Mouse (Mus musculus): ENCODE data around the gene Wdfy2. TPM values are rescaled to one million over a fixed set of nuclear protein-coding genes. Genes with fewer than 3 reads are reported as not detected.
"Not testable (repeated sequence)": the region's sequence is repeated elsewhere in the genome, so short reads cannot be mapped to it uniquely, and the experiment has no call there.

Wdfy2 gene
- polyA plus RNA-seq, 1 experiment from 2014 or later: 16.9 TPM

- Histone ChIP-seq H3K9ac (ENCODE audit: low read length) (no peak overlapping the region), H3K4me2 (ENCODE audit: low read depth) (no peak overlapping the region), H3K27ac (ENCODE audit: low read depth, low read length) (no peak overlapping the region), H3K27me3 (ENCODE audit: control insufficient read depth, insufficient read depth, low read length) (no peaks in the 10 kb centered on the region), H3K36me3 (ENCODE audit: control insufficient read depth, insufficient read depth, low read length) (no peaks in the 10 kb centered on the region), H3K4me1 (ENCODE audit: control insufficient read depth, insufficient read depth, low read length) (no peaks in the 10 kb centered on the region), H3K9me3 (ENCODE audit: control insufficient read depth, low read length) (no peaks in the 10 kb centered on the region), H3K4me3 (ENCODE audit: low read depth, low read length) (no peak overlapping the region)
- 55% methylated on average over 5 of the region's 5 CpGs for WGBS
- DNase-seq (ENCODE audit: low spot score) (no peak), ATAC-seq (ENCODE audit: insufficient read depth, low FRiP score, low TSS enrichment) (no peak)
Measured at GRCm38 (mm10) chr14:62812765-62813164, 24.7 kb upstream of the Wdfy2 start.

- ATAC-seq (ENCODE audit: insufficient read depth, low FRiP score, low TSS enrichment): no peak
- Histone ChIP-seq H3K4me1 (ENCODE audit: control insufficient read depth, insufficient read depth, low read length) (no peaks in the 10 kb centered on the region), H3K4me2 (ENCODE audit: low read depth) (no peak overlapping the region), H3K4me3 (ENCODE audit: low read depth, low read length) (no peak overlapping the region), H3K27me3 (ENCODE audit: control insufficient read depth, insufficient read depth, low read length) (no peaks in the 10 kb centered on the region), H3K27ac (ENCODE audit: low read depth, low read length) (no peak overlapping the region), H3K9me3 (ENCODE audit: control insufficient read depth, low read length) (no peaks in the 10 kb centered on the region), H3K36me3 (ENCODE audit: control insufficient read depth, insufficient read depth, low read length) (no peaks in the 10 kb centered on the region), H3K9ac (ENCODE audit: low read length) (no peak overlapping the region)
- no peak for DNase-seq (ENCODE audit: low spot score)
- 65% methylated on average over 6 of the region's 6 CpGs for WGBS
Measured at GRCm38 (mm10) chr14:62814567-62814966, 22.9 kb upstream of the Wdfy2 start.

- H3K4me3 ChIP-seq (ENCODE audit: low read depth, low read length): no peak overlapping the region
- no peaks in the 10 kb centered on the region for H3K9me3 ChIP-seq (ENCODE audit: control insufficient read depth, low read length)
- ATAC-seq (ENCODE audit: insufficient read depth, low FRiP score, low TSS enrichment): no peak
- H3K27me3 ChIP-seq (ENCODE audit: control insufficient read depth, insufficient read depth, low read length): no peaks in the 10 kb centered on the region
- no peaks in the 10 kb centered on the region for H3K36me3 ChIP-seq (ENCODE audit: control insufficient read depth, insufficient read depth, low read length)
- H3K9ac ChIP-seq (ENCODE audit: low read length): no peak overlapping the region
- WGBS: 83% methylated on average over 4 of the region's 4 CpGs
- H3K27ac ChIP-seq (ENCODE audit: low read depth, low read length): no peak overlapping the region
- DNase-seq (ENCODE audit: low spot score): no peak
- no peaks in the 10 kb centered on the region for H3K4me1 ChIP-seq (ENCODE audit: control insufficient read depth, insufficient read depth, low read length)
- no peak overlapping the region for H3K4me2 ChIP-seq (ENCODE audit: low read depth)
Measured at GRCm38 (mm10) chr14:62816827-62817226, 20.7 kb upstream of the Wdfy2 start.

- no peak for ATAC-seq (ENCODE audit: insufficient read depth, low FRiP score, low TSS enrichment)
- Histone ChIP-seq H3K4me2 (ENCODE audit: low read depth) (no peak overlapping the region), H3K36me3 (ENCODE audit: control insufficient read depth, insufficient read depth, low read length) (no peaks in the 10 kb centered on the region), H3K4me3 (ENCODE audit: low read depth, low read length) (no peak overlapping the region), H3K4me1 (ENCODE audit: control insufficient read depth, insufficient read depth, low read length) (no peaks in the 10 kb centered on the region), H3K27ac (ENCODE audit: low read depth, low read length) (no peak overlapping the region), H3K9me3 (ENCODE audit: control insufficient read depth, low read length) (no peaks in the 10 kb centered on the region), H3K27me3 (ENCODE audit: control insufficient read depth, insufficient read depth, low read length) (no peaks in the 10 kb centered on the region), H3K9ac (ENCODE audit: low read length) (no peak overlapping the region)
- 90% methylated on average over 8 of the region's 8 CpGs for WGBS
- DNase-seq (ENCODE audit: low spot score): no peak
Measured at GRCm38 (mm10) chr14:62825575-62826332, 11.7 kb upstream of the Wdfy2 start.

- no peak for DNase-seq (ENCODE audit: low spot score)
- Histone ChIP-seq H3K4me3 (ENCODE audit: low read depth, low read length) (no peak overlapping the region), H3K36me3 (ENCODE audit: control insufficient read depth, insufficient read depth, low read length) (no peaks in the 10 kb centered on the region), H3K27ac (ENCODE audit: low read depth, low read length) (no peak overlapping the region), H3K9me3 (ENCODE audit: control insufficient read depth, low read length) (no peaks in the 10 kb centered on the region), H3K4me1 (ENCODE audit: control insufficient read depth, insufficient read depth, low read length) (no peaks in the 10 kb centered on the region), H3K4me2 (ENCODE audit: low read depth) (no peak overlapping the region), H3K9ac (ENCODE audit: low read length) (no peak overlapping the region), H3K27me3 (ENCODE audit: control insufficient read depth, insufficient read depth, low read length) (no peaks in the 10 kb centered on the region)
- no peak for ATAC-seq (ENCODE audit: insufficient read depth, low FRiP score, low TSS enrichment)
- WGBS: 47% methylated on average over 6 of the region's 6 CpGs
Measured at GRCm38 (mm10) chr14:62829291-62829690, 8.2 kb upstream of the Wdfy2 start.

GRCm38 (mm10) chr14:62831691-62832275 lies 5.7 kb upstream of the Wdfy2 start:
- Histone ChIP-seq H3K4me3 (ENCODE audit: low read depth, low read length) (no peak overlapping the region), H3K4me2 (ENCODE audit: low read depth) (no peak overlapping the region), H3K4me1 (ENCODE audit: control insufficient read depth, insufficient read depth, low read length) (no peaks in the 10 kb centered on the region), H3K27ac (ENCODE audit: low read depth, low read length) (no peak overlapping the region), H3K9me3 (ENCODE audit: control insufficient read depth, low read length) (no peaks in the 10 kb centered on the region), H3K36me3 (ENCODE audit: control insufficient read depth, insufficient read depth, low read length) (no peaks in the 10 kb centered on the region), H3K9ac (ENCODE audit: low read length) (no peak overlapping the region), H3K27me3 (ENCODE audit: control insufficient read depth, insufficient read depth, low read length) (no peaks in the 10 kb centered on the region)
- ATAC-seq (ENCODE audit: insufficient read depth, low FRiP score, low TSS enrichment): no peak
- no peak for DNase-seq (ENCODE audit: low spot score)
- 92% methylated on average over 3 of the region's 3 CpGs for WGBS

GRCm38 (mm10) chr14:62833036-62833435 lies 4.4 kb upstream of the Wdfy2 start:
- no peaks in the 10 kb centered on the region for H3K9me3 ChIP-seq (ENCODE audit: control insufficient read depth, low read length)
- no peak for DNase-seq (ENCODE audit: low spot score)
- H3K4me1 ChIP-seq (ENCODE audit: control insufficient read depth, insufficient read depth, low read length): no peaks in the 10 kb centered on the region
- H3K9ac ChIP-seq (ENCODE audit: low read length): no peak overlapping the region
- no peak overlapping the region for H3K27ac ChIP-seq (ENCODE audit: low read depth, low read length)
- no peak overlapping the region for H3K4me2 ChIP-seq (ENCODE audit: low read depth)
- no peak for ATAC-seq (ENCODE audit: insufficient read depth, low FRiP score, low TSS enrichment)
- no peak overlapping the region for H3K4me3 ChIP-seq (ENCODE audit: low read depth, low read length)
- 71% methylated on average over 7 of the region's 7 CpGs for WGBS
- H3K36me3 ChIP-seq (ENCODE audit: control insufficient read depth, insufficient read depth, low read length): no peaks in the 10 kb centered on the region
- H3K27me3 ChIP-seq (ENCODE audit: control insufficient read depth, insufficient read depth, low read length): no peaks in the 10 kb centered on the region

GRCm38 (mm10) chr14:62833541-62833940 lies 3.9 kb upstream of the Wdfy2 start:
- Histone ChIP-seq H3K36me3 (ENCODE audit: control insufficient read depth, insufficient read depth, low read length) (no peaks in the 10 kb centered on the region), H3K4me2 (ENCODE audit: low read depth) (no peak overlapping the region), H3K27ac (ENCODE audit: low read depth, low read length) (no peak overlapping the region), H3K4me1 (ENCODE audit: control insufficient read depth, insufficient read depth, low read length) (peaks cover 2% of the 10 kb centered on the region; the same call in 1 of the 2 replicates), H3K4me3 (ENCODE audit: low read depth, low read length) (no peak overlapping the region), H3K9ac (ENCODE audit: low read length) (no peak overlapping the region), H3K9me3 (ENCODE audit: control insufficient read depth, low read length) (no peaks in the 10 kb centered on the region), H3K27me3 (ENCODE audit: control insufficient read depth, insufficient read depth, low read length) (no peaks in the 10 kb centered on the region)
- no peak for ATAC-seq (ENCODE audit: insufficient read depth, low FRiP score, low TSS enrichment)
- no peak for DNase-seq (ENCODE audit: low spot score)
- WGBS: 78% methylated on average over 3 of the region's 3 CpGs

GRCm38 (mm10) chr14:62835737-62836136 lies 1.7 kb upstream of the Wdfy2 start:
- 83% methylated on average over 3 of the region's 3 CpGs for WGBS
- not testable (repeated sequence) for H3K4me1 ChIP-seq (ENCODE audit: control insufficient read depth, insufficient read depth, low read length); H3K27ac ChIP-seq (ENCODE audit: low read depth, low read length); H3K36me3 ChIP-seq (ENCODE audit: control insufficient read depth, insufficient read depth, low read length); H3K4me2 ChIP-seq (ENCODE audit: low read depth); ATAC-seq (ENCODE audit: insufficient read depth, low FRiP score, low TSS enrichment); H3K4me3 ChIP-seq (ENCODE audit: low read depth, low read length); H3K9me3 ChIP-seq (ENCODE audit: control insufficient read depth, low read length); H3K9ac ChIP-seq (ENCODE audit: low read length); DNase-seq (ENCODE audit: low spot score); H3K27me3 ChIP-seq (ENCODE audit: control insufficient read depth, insufficient read depth, low read length)
